In genomic region chrX:38438147-38438791, GRCm38 (mm10) we compare ENCODE assay signal across 8 mouse cellular contexts. TPM values are rescaled to one million over a fixed set of nuclear protein-coding genes. Genes with fewer than 3 reads are reported as not detected.
DNase-seq lines count a peak whose midpoint lies in the region; ATAC-seq and TF ChIP-seq lines count a peak whose summit lies in the region.

No protein-coding gene starts in this region.

- peak; percentile 97 for DNase-seq in heart, adult 11 months
- peak; percentile 84 to 86 for DNase-seq in cerebellum, adult 18-20 months
- peak; percentile 63 for DNase-seq in forelimb bud, embryonic 11.5 days (ENCODE audit: low read depth, low spot score)
- peak; percentile 28 for DNase-seq in hindlimb bud, embryonic 11.5 days (ENCODE audit: extremely low spot score, low read depth, low spot score)
- DNase-seq in left cerebral cortex, postnatal 25 days (ENCODE audit: low spot score in 2 of 2), result peak; percentile 74 to 86
- DNase-seq in midbrain, embryonic 14.5 days, result peak; percentile 85

- H3K36me3 ChIP-seq in heart, embryonic 11.5 days (ENCODE audit: control insufficient read depth, insufficient read depth, low read length), result no peaks in the 10 kb centered on the region; the same call in 1 of the 2 replicates
- no peaks in the 10 kb centered on the region for H3K36me3 ChIP-seq in midbrain, embryonic 14.5 days (ENCODE audit: control insufficient read depth, insufficient read depth, low read length)
- H3K36me3 ChIP-seq in small intestine, adult 2 months (ENCODE audit: control insufficient read depth, insufficient read depth, low read length), result peaks cover 7% of the 10 kb centered on the region; the same call in 1 of the 2 replicates

- H3K9ac ChIP-seq in heart, embryonic 11.5 days (ENCODE audit: low read depth, low read length), result no peak overlapping the region
- no peak overlapping the region for H3K9ac ChIP-seq in midbrain, embryonic 14.5 days (replicated peaks; ENCODE audit: low read length)

- no peak for TF ChIP-seq POLR2A in small intestine, adult 2 months (IDR thresholded peaks at IDR 0.05; ENCODE audit: low read depth, low read length)

- WGBS in heart, embryonic 11.5 days (ENCODE audit: insufficient replicate concordance), result 53% methylated on average over 7 of the region's 7 CpGs
- WGBS in midbrain, embryonic 14.5 days, result 48% methylated on average over 7 of the region's 7 CpGs
- WGBS in small intestine, adult 2 months, result 46% methylated on average over 7 of the region's 7 CpGs

- no peak overlapping the region for H3K27ac ChIP-seq in heart, embryonic 11.5 days (ENCODE audit: low read depth, low read length)
- no peak overlapping the region for H3K27ac ChIP-seq in midbrain, embryonic 14.5 days (replicated peaks; ENCODE audit: low read depth, low read length)
- H3K27ac ChIP-seq in small intestine, adult 2 months (ENCODE audit: insufficient read depth, low read depth, low read length), result no peak overlapping the region

- no peaks in the 10 kb centered on the region for H3K27me3 ChIP-seq in heart, embryonic 11.5 days (ENCODE audit: control insufficient read depth, insufficient read depth, low read length)
- no peaks in the 10 kb centered on the region for H3K27me3 ChIP-seq in midbrain, embryonic 14.5 days (ENCODE audit: control insufficient read depth, insufficient read depth, low read length)
- no peaks in the 10 kb centered on the region for H3K27me3 ChIP-seq in small intestine, adult 2 months (ENCODE audit: control insufficient read depth, insufficient read depth, low read length)

- intact Hi-C loops in left cerebral cortex, postnatal 25 days (cut with DNase I), result loop anchor here (5.0 kb wide), 3 partner anchors 186 to 351 kb away; partner anchors contain the start of genes Rhox11, Tmem255a and Zbtb33

- no peak overlapping the region for H3K4me2 ChIP-seq in heart, embryonic 11.5 days
- H3K4me2 ChIP-seq in midbrain, embryonic 14.5 days (ENCODE audit: low read length), result no peak overlapping the region

- no peaks in the 10 kb centered on the region for H3K9me3 ChIP-seq in heart, embryonic 11.5 days (replicated peaks; ENCODE audit: control insufficient read depth, low read length)
- no peaks in the 10 kb centered on the region for H3K9me3 ChIP-seq in midbrain, embryonic 14.5 days (ENCODE audit: control insufficient read depth, low read length)

- peak; percentile 69; the same call in 1 of the 2 replicates for TF ChIP-seq CTCF in small intestine, adult 2 months (IDR thresholded peaks at IDR 0.05; ENCODE audit: extremely low read depth, insufficient read length, insufficient replicate concordance, low read depth, low read length)

- no peak for ATAC-seq in heart, embryonic 11.5 days (replicated peaks; ENCODE audit: insufficient number of reproducible peaks, low FRiP score, low TSS enrichment)
- no peak for ATAC-seq in midbrain, embryonic 14.5 days (ENCODE audit: low FRiP score, low TSS enrichment)

- no peak overlapping the region for H3K4me3 ChIP-seq in heart, embryonic 11.5 days (ENCODE audit: low read depth, low read length)
- no peak overlapping the region for H3K4me3 ChIP-seq in midbrain, embryonic 14.5 days (replicated peaks; ENCODE audit: low read depth, low read length)
- no peak overlapping the region for H3K4me3 ChIP-seq in small intestine, adult 2 months (ENCODE audit: low read depth, low read length)

- H3K4me1 ChIP-seq in heart, embryonic 11.5 days (ENCODE audit: control insufficient read depth, insufficient read depth, low read length), result no peaks in the 10 kb centered on the region
- H3K4me1 ChIP-seq in midbrain, embryonic 14.5 days (ENCODE audit: control insufficient read depth, insufficient read depth, low read length), result no peaks in the 10 kb centered on the region
- H3K4me1 ChIP-seq in small intestine, adult 2 months (ENCODE audit: control insufficient read depth, insufficient read depth, insufficient read length, low read length), result no peaks in the 10 kb centered on the region

RNA-seq across cellular contexts. Expression of gene Lamp2, which starts 18.0 kb away (rescaled TPM):
- polyA plus RNA-seq in heart, embryonic 11.5 days (2014; fragmentation: Nextera tagmentation; extraction: Ambion mirVana), result 137 and 160 TPM in 2 replicates
- 10 to 100 TPM; 70.0 to 76.6 TPM for total RNA-seq in left cerebral cortex, postnatal 25 days (2021)
- polyA plus RNA-seq in midbrain, embryonic 14.5 days (2014; fragmentation: Nextera tagmentation; extraction: Ambion mirVana), result 42.4 and 74.1 TPM in 2 replicates
- 10.9 and 16.8 TPM in 2 replicates for polyA plus RNA-seq in small intestine, adult 2 months (2012; rRNA removed)

Comparison
In these comparisons a context has a peak if more than half of its experiments do, and no peak if none do; other contexts are left out.
1. DNase-seq: peak in every context shown above with its lines; median percentile 97 in heart, adult 11 months; 85 in cerebellum, adult 18-20 months; 85 in midbrain, embryonic 14.5 days; 80 in left cerebral cortex, postnatal 25 days; 63 in forelimb bud, embryonic 11.5 days; 28 in hindlimb bud, embryonic 11.5 days.